Mouse (Mus musculus) hindbrain, embryonic 16.5 days (tissue): ENCODE data around the gene Arid3a. TPM values are rescaled to one million over a fixed set of nuclear protein-coding genes. Genes with fewer than 3 reads are reported as not detected.

Source experiments
- ATAC-seq: fragments of 200-750 bp; cut with Nextera tagmentation; 2 replicates; pipeline ENCODE4 v1.8.0; 2017; ENCODE audit warnings: moderate TSS enrichment, moderate library complexity
- H3K27ac ChIP-seq: fragments of 300-500 bp; sonication (generic); 2 replicates; pipeline ENCODE4 v1.5.1; 2014; ENCODE audit warnings: low read depth, mild to moderate bottlenecking, control low read depth, low read length, moderate library complexity
- H3K27me3 ChIP-seq: fragments of 300-500 bp; sonication (generic); replicated peaks from 2 replicates; pipeline ENCODE4 v1.6.1; 2014; ENCODE audit warnings: low read length; ENCODE audit not compliant: control insufficient read depth, insufficient read depth
- H3K36me3 ChIP-seq: fragments of 300-500 bp; sonication (generic); 2 replicates; pipeline ENCODE4 v1.6.1; 2014; ENCODE audit warnings: mild to moderate bottlenecking, low read length, moderate library complexity, mixed read lengths; ENCODE audit not compliant: control insufficient read depth, insufficient read depth
- H3K4me1 ChIP-seq: fragments of 300-500 bp; sonication (generic); 2 replicates; pipeline ENCODE4 v1.6.1; 2014; ENCODE audit warnings: low read depth, low read length; ENCODE audit not compliant: control insufficient read depth, insufficient read depth
- H3K4me2 ChIP-seq: fragments of 300-500 bp; sonication (generic); 2 replicates; pipeline ENCODE4 v1.6.1; 2014; ENCODE audit warnings: mild to moderate bottlenecking, low read length, control low read depth, moderate library complexity
- H3K4me3 ChIP-seq: fragments of 300-500 bp; sonication (generic); 2 replicates; pipeline ENCODE4 v1.5.1; 2014; ENCODE audit warnings: mild to moderate bottlenecking, low read length, control low read depth, moderate library complexity
- H3K9ac ChIP-seq: fragments of 300-500 bp; sonication (generic); 2 replicates; pipeline ENCODE4 v1.6.1; 2014; ENCODE audit warnings: low read depth, mild to moderate bottlenecking, control low read depth, low read length, moderate library complexity
- H3K9me3 ChIP-seq: fragments of 300-500 bp; sonication (generic); 2 replicates; pipeline ENCODE4 v1.6.1; 2014; ENCODE audit warnings: mild to moderate bottlenecking, low read length, moderate library complexity; ENCODE audit not compliant: control insufficient read depth
- WGBS: fragments of 180-500 bp; shearing (Covaris S2); extraction: QIAGEN DNeasy Blood & Tissue Kit; methylation state at CpG from one replicate; pipeline ENCODE4 v1.1.7; 2014; 5-methylcytosine and 5-hydroxymethylcytosine counted together
- polyA plus RNA-seq: library from polyadenylated mRNA; unstranded; fragments of >200 nt; fragmentation: Nextera tagmentation; extraction: Ambion mirVana; gene quantifications from 2 replicates; pipeline ENCODE4 v1.2.1, GENCODE M21; 2015

Arid3a gene
- polyA plus RNA-seq, 1 experiment from 2014 or later = 1.7 TPM

- 4% methylated on average over 39 of the region's 41 CpGs for WGBS
- no peak within 1 kb of the TSS for H3K27ac ChIP-seq
- peak within 1 kb of the TSS; percentile 54 for H3K9ac ChIP-seq
- peaks cover 56% of the 10 kb centered on the region for H3K27me3 ChIP-seq
- peak within 1 kb of the TSS; percentile 55 for H3K4me2 ChIP-seq
- peaks cover 22% of the 10 kb centered on the region for H3K4me1 ChIP-seq
- ATAC-seq = no peak
- no peaks in the 10 kb centered on the region for H3K9me3 ChIP-seq
- peak within 1 kb of the TSS; percentile 37 for H3K4me3 ChIP-seq
- no peaks in the 10 kb centered on the region for H3K36me3 ChIP-seq
Measured at GRCm38 (mm10) chr10:79920958-79921535, 5.8 kb upstream of the Arid3a start, which contains the start of gene R3hdm4. Gene R3hdm4, minus strand, starts transcription at chr10:79921208.

GRCm38 (mm10) chr10:79921572-79921971, 5.3 kb upstream of the Arid3a start:
- Histone ChIP-seq H3K4me1 (peaks cover 25% of the 10 kb centered on the region), H3K27ac (no peak overlapping the region)
- WGBS = 1% methylated on average over 33 of the region's 34 CpGs

DNA sequence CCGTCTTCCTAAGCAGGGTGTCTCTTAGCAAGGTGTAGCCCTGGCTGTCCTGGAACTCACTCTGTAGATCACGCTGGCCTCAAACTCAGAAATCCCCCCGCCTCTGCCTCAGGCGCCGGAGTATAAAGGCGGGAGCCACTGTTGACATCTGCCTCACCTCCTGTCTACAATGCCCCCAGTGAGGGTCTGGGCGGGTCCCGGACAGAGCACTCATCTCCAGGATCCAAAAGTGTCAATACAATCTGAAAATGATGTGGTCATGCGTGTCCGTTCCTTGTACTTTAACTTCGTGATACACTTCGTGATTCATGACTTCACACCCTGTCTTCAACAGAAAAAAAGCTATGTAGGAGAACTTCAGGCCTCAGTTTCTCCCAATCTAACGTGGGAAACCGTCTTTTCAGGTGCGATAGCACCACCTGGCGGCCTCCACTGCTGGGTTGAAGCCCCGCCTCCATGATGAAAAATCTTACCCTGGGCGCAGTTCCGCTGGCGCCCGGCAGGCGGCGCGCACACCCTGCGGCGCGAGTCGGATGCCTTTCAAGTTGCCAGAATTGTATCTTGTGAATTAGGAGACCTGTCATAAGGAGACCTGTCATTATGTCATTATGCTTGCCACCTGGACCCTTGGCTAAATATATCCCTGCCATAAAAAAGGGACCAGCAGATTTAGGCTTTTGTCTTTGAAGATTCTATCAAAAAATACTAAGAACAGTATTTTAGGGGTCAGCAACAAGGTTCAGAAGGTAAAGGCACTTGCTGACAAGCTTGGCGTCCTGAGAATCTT, 1.7 kb upstream of the Arid3a start:
- no peaks in the 10 kb centered on the region for H3K36me3 ChIP-seq
- no peak overlapping the region for H3K9ac ChIP-seq
- H3K4me3 ChIP-seq = no peak overlapping the region
- peaks cover 39% of the 10 kb centered on the region for H3K4me1 ChIP-seq
- ATAC-seq = no peak
- peaks cover 31% of the 10 kb centered on the region for H3K27me3 ChIP-seq
- 10% methylated on average over 29 of the region's 29 CpGs for WGBS
- H3K4me2 ChIP-seq = peak overlapping the region; percentile 18
- H3K27ac ChIP-seq = no peak overlapping the region
- no peaks in the 10 kb centered on the region for H3K9me3 ChIP-seq

More at GRCm38 (mm10) chr10:79921572-79921971, 5.3 kb upstream of the Arid3a start:
- Histone ChIP-seq H3K27me3 (peaks cover 56% of the 10 kb centered on the region), H3K9me3 (no peaks in the 10 kb centered on the region), H3K4me3 (peak overlapping the region; percentile 37), H3K4me2 (peak overlapping the region; percentile 55), H3K9ac (peak overlapping the region; percentile 54), H3K36me3 (no peaks in the 10 kb centered on the region)
- ATAC-seq = no peak

- H3K27ac ChIP-seq = peak overlapping the region; percentile 84; the same call in 1 of the 2 replicates
- ATAC-seq = 0 out of 2 replicates have a peak, but pooled peaks have one; percentile 0
- H3K4me1 ChIP-seq = peaks cover 39% of the 10 kb centered on the region
Measured at GRCm38 (mm10) chr10:79925785-79926490, 905 bp upstream of the Arid3a start.

DNA sequence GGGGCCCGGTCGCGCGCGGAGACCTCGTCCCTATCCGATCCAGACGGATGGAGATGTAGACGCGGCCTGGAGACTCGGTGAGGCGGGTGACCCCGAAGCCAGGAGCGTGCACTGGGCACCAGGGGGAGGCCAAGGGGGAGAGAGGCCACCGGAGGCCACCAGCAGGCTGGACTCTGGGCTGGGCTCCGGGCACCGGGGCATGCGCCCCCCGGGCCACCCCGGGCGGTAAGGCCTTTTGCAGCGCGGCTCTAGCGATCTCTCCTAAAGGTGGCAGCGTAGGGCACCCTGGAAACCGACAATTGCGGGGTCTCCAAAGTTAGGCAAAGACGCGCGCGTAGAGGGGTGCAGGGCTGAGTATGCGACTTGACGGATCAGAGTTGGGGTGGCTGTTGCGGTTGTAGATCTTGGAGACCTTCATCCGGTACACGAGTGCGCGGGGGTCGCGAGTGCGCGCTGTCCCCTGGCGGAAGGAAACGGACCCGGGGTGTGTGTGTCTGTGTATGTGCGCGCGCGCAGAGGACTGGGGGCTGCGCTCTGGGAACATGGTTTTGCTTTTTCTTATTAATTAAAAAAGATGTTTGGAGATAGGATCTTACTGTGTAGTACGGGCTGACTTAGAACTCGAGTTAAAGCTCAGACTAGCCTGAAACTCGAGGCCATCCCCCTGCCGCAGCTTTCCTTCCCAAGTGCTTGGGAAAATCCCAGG, 634 bp downstream of the Arid3a start:
- Histone ChIP-seq H3K4me2 (peak overlapping the region; percentile 98), H3K9ac (peak overlapping the region; percentile 80), H3K9me3 (no peaks in the 10 kb centered on the region), H3K4me3 (peak overlapping the region; percentile 71), H3K27me3 (peaks cover 10% of the 10 kb centered on the region), H3K27ac (peak overlapping the region; percentile 84), H3K36me3 (0 out of 2 replicates have a peak, but pooled peaks cover 4% of the 10 kb centered on the region), H3K4me1 (peaks cover 36% of the 10 kb centered on the region)
- WGBS = under 1% methylated on average over 54 of the region's 54 CpGs
- ATAC-seq = peak; percentile 15

More at GRCm38 (mm10) chr10:79925785-79926490, 905 bp upstream of the Arid3a start:
- H3K9ac ChIP-seq = peak overlapping the region; percentile 80
- WGBS = 9% methylated on average over 15 of the region's 15 CpGs
- peak overlapping the region; percentile 98 for H3K4me2 ChIP-seq
- peak overlapping the region; percentile 71 for H3K4me3 ChIP-seq
- peaks cover 23% of the 10 kb centered on the region for H3K27me3 ChIP-seq
- no peaks in the 10 kb centered on the region for H3K36me3 ChIP-seq
- no peaks in the 10 kb centered on the region for H3K9me3 ChIP-seq

DNA sequence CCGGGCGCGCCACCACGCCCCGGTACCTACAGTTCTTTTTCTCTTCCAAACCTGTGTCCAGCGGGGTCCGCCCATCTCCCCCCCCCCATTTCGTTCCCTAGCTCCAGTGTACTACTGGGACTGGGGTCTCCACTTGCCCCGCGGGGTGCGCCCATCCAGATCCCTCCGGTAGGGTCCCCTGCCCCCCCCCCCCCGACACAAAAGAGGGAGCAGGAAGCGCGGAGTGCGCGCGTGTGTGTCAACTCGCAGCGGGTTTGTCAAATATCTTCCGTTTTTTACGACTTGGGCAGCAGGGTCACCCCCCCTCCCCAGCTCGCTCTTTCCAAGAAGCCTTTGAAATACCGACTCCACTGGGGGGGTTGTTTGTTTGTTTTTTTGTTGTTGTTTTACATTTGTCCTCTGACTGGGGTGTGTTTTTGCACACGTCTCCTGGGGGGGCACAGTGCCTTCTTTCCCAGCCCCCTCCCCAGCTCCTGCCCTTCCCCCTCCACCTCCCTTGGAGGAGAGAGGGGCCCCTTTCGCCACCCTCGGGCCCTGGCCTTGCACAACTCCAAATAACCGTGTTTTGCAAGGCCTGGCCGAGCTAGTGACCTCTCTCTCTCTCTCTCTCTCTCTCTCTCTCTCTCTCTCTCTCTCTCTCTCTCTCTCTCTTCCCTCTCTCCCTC, 1.3 kb downstream of the Arid3a start:
- Histone ChIP-seq H3K9ac (peak overlapping the region; percentile 80), H3K4me1 (peaks cover 42% of the 10 kb centered on the region), H3K36me3 (0 out of 2 replicates have a peak, but pooled peaks cover 4% of the 10 kb centered on the region), H3K4me2 (peak overlapping the region; percentile 98), H3K27ac (peak overlapping the region; percentile 84), H3K4me3 (peak overlapping the region; percentile 71), H3K9me3 (no peaks in the 10 kb centered on the region), H3K27me3 (peaks cover 3% of the 10 kb centered on the region)
- WGBS = 2% methylated on average over 25 of the region's 29 CpGs
- ATAC-seq = no peak

GRCm38 (mm10) chr10:79928907-79929701, 2.3 kb downstream of the Arid3a start:
- Histone ChIP-seq H3K9me3 (no peaks in the 10 kb centered on the region), H3K27ac (peak overlapping the region; percentile 84), H3K36me3 (0 out of 2 replicates have a peak, but pooled peaks cover 4% of the 10 kb centered on the region), H3K4me2 (peak overlapping the region; percentile 98), H3K4me3 (peak overlapping the region; percentile 71), H3K4me1 (peaks cover 51% of the 10 kb centered on the region), H3K27me3 (no peaks in the 10 kb centered on the region), H3K9ac (peak overlapping the region; percentile 62)
- 26% methylated on average over 9 of the region's 9 CpGs for WGBS
- ATAC-seq = no peak
